Mouse (Mus musculus) hindbrain, embryonic 14.5 days (tissue): Measurements from ENCODE around the gene Gpx5. TPM values are rescaled to one million over a fixed set of nuclear protein-coding genes. Genes with fewer than 3 reads are reported as not detected.

Experiments used
- ATAC-seq: fragments of 200-750 bp; cut with Nextera tagmentation; 2 replicates; pipeline ENCODE4 v1.8.0; 2017; ENCODE audit warnings: moderate number of reproducible peaks, mild to moderate bottlenecking, moderate TSS enrichment, moderate library complexity; ENCODE audit not compliant: low FRiP score
- DNase-seq: peaks from one replicate; pipeline ENCODE4 v3.0.0-alpha.2; 2015; ENCODE audit warnings: low spot score
- H3K27ac ChIP-seq: fragments of 300-500 bp; sonication (generic); 2 replicates; pipeline ENCODE4 v1.5.1; 2014; ENCODE audit warnings: mild to moderate bottlenecking, moderate library complexity
- H3K27me3 ChIP-seq: fragments of 300-500 bp; sonication (generic); 2 replicates; pipeline ENCODE4 v1.6.1; 2014; ENCODE audit warnings: mild to moderate bottlenecking, low read length, mixed read lengths; ENCODE audit not compliant: control insufficient read depth, insufficient read depth
- H3K36me3 ChIP-seq: fragments of 300-500 bp; sonication (generic); replicated peaks from 2 replicates; pipeline ENCODE4 v1.6.1; 2014; ENCODE audit not compliant: control insufficient read depth, insufficient read depth
- H3K4me1 ChIP-seq: fragments of 300-500 bp; sonication (generic); replicated peaks from 2 replicates; pipeline ENCODE4 v1.6.1; 2014; ENCODE audit warnings: antibody characterized with exemption, low read length, mixed read lengths; ENCODE audit not compliant: control insufficient read depth, insufficient read depth
- H3K4me2 ChIP-seq: fragments of 300-500 bp; sonication (generic); replicated peaks from 2 replicates; pipeline ENCODE4 v1.6.1; 2014; ENCODE audit warnings: mild to moderate bottlenecking, moderate library complexity
- H3K4me3 ChIP-seq: fragments of 300-500 bp; sonication (generic); replicated peaks from 2 replicates; pipeline ENCODE4 v1.5.1; 2014; ENCODE audit warnings: mild to moderate bottlenecking, low read length
- H3K9ac ChIP-seq: fragments of 300-500 bp; sonication (generic); 2 replicates; pipeline ENCODE4 v1.6.1; 2014
- H3K9me3 ChIP-seq: fragments of 300-500 bp; sonication (generic); 2 replicates; pipeline ENCODE4 v1.6.1; 2016; ENCODE audit warnings: low read length; ENCODE audit not compliant: control insufficient read depth
- WGBS: fragments of 180-500 bp; shearing (Covaris S2); extraction: QIAGEN DNeasy Blood & Tissue Kit; methylation state at CpG from one replicate; pipeline ENCODE4 v1.1.7; 2014; 5-methylcytosine and 5-hydroxymethylcytosine counted together
- polyA plus RNA-seq: library from polyadenylated mRNA; unstranded; fragments of >200 nt; fragmentation: Nextera tagmentation; extraction: Ambion mirVana; gene quantifications from 2 replicates; pipeline ENCODE4 v1.2.1, GENCODE M21; 2014

The Gpx5 gene
- polyA plus RNA-seq, 1 experiment from 2014 or later = not detected

DNA sequence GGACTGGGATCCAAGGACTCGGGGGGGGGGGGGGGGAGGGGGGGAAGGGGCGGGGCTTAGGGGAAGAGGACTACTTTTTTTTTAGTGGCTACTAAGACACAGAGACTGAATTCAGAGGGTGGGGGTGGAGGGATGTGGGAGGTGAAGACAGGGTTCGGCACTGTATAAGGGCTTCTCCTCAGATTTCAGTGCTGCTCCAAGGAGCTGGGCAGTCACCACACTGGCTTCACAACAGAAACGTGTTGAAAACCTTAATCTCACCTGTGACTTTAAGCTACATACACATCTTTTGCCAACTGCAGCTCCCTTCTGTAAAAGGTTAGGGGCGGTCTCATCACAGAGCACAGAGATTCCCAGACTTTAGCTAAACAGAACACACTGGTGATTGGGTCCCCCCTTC, 20.3 kb upstream of the Gpx5 start:
- no peaks in the 10 kb centered on the region for H3K27me3 ChIP-seq
- no peak overlapping the region for H3K9ac ChIP-seq
- H3K4me2 ChIP-seq = no peak overlapping the region
- DNase-seq (no peak), ATAC-seq (no peak)
- no peak overlapping the region for H3K27ac ChIP-seq
- no peaks in the 10 kb centered on the region for H3K4me1 ChIP-seq
- 54% methylated on average over 3 of the region's 5 CpGs for WGBS
- H3K9me3 ChIP-seq = no peaks in the 10 kb centered on the region
- H3K4me3 ChIP-seq = no peak overlapping the region
- H3K36me3 ChIP-seq = no peaks in the 10 kb centered on the region

- no peaks in the 10 kb centered on the region for H3K9me3 ChIP-seq
- no peaks in the 10 kb centered on the region for H3K27me3 ChIP-seq
- no peak within 1 kb of the TSS for H3K4me2 ChIP-seq
- WGBS = 22% methylated on average over 3 of the region's 3 CpGs
- H3K4me3 ChIP-seq = no peak within 1 kb of the TSS
- no peak within 1 kb of the TSS for H3K27ac ChIP-seq
- ATAC-seq (no peak), DNase-seq (no peak)
- H3K4me1 ChIP-seq = no peaks in the 10 kb centered on the region
- no peak within 1 kb of the TSS for H3K9ac ChIP-seq
- H3K36me3 ChIP-seq = no peaks in the 10 kb centered on the region
Observed at GRCm38 (mm10) chr13:21311926-21312325, 19.4 kb upstream of the Gpx5 start, which contains the start of gene Gpx6. Gpx6 (plus strand) TSS chr13:21312125.

DNA sequence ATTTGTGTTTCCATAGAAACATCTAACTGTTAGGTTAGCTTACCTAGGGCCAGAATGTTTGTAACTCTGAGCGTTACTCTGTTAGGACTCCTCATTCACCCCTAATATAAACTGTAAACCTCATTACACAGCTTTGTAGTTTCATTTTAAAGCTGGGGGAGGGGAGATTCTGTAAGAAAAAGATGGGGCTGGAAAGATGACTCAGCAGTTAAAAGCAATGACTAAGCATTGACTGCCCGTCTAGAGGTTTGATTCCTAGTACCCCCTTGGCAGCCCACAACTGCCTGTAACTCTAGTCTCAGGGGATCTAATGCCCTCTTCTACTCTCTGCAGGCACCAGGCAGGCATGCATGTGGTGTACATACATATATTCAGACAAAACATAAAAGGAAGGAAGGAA, 17.3 kb upstream of the Gpx5 start:
- WGBS = 72% methylated on average over 2 of the region's 2 CpGs
- Histone ChIP-seq H3K9ac (no peak overlapping the region), H3K9me3 (no peaks in the 10 kb centered on the region), H3K4me1 (no peaks in the 10 kb centered on the region), H3K27ac (no peak overlapping the region), H3K27me3 (no peaks in the 10 kb centered on the region), H3K36me3 (no peaks in the 10 kb centered on the region), H3K4me2 (no peak overlapping the region), H3K4me3 (no peak overlapping the region)
- DNase-seq = no peak
- ATAC-seq = no peak

GRCm38 (mm10) chr13:21304483-21305066, 12.0 kb upstream of the Gpx5 start:
- H3K9ac ChIP-seq = no peak overlapping the region
- DNase-seq = no peak

GRCm38 (mm10) chr13:21298557-21298956, 6.0 kb upstream of the Gpx5 start:
- ATAC-seq = no peak
- Histone ChIP-seq H3K27ac (no peak overlapping the region), H3K36me3 (no peaks in the 10 kb centered on the region), H3K4me2 (no peak overlapping the region), H3K27me3 (no peaks in the 10 kb centered on the region), H3K9me3 (no peaks in the 10 kb centered on the region), H3K4me1 (no peaks in the 10 kb centered on the region), H3K9ac (no peak overlapping the region), H3K4me3 (no peak overlapping the region)
- WGBS = 63% methylated on average over 3 of the region's 3 CpGs
- DNase-seq = no peak

More at GRCm38 (mm10) chr13:21304483-21305066, 12.0 kb upstream of the Gpx5 start:
- Histone ChIP-seq H3K4me3 (no peak overlapping the region), H3K36me3 (no peaks in the 10 kb centered on the region), H3K27me3 (no peaks in the 10 kb centered on the region), H3K4me2 (no peak overlapping the region), H3K4me1 (no peaks in the 10 kb centered on the region), H3K9me3 (no peaks in the 10 kb centered on the region), H3K27ac (no peak overlapping the region)
- ATAC-seq = no peak
- WGBS = 85% methylated on average over 3 of the region's 3 CpGs

GRCm38 (mm10) chr13:21279559-21279958, 13.0 kb downstream of the Gpx5 start:
- H3K9ac ChIP-seq = peak overlapping the region; percentile 55
- DNase-seq (peak; percentile 99), ATAC-seq (peak; percentile 82)
- H3K4me1 ChIP-seq = peaks cover 15% of the 10 kb centered on the region
- no peaks in the 10 kb centered on the region for H3K36me3 ChIP-seq
- H3K27me3 ChIP-seq = peaks cover 5% of the 10 kb centered on the region; the same call in 1 of the 2 replicates
- no peak overlapping the region for H3K27ac ChIP-seq
- peak overlapping the region; percentile 83 for H3K4me2 ChIP-seq
- 1% methylated on average over 13 of the region's 13 CpGs for WGBS
- H3K4me3 ChIP-seq = peak overlapping the region; percentile 55
- H3K9me3 ChIP-seq = no peaks in the 10 kb centered on the region

GRCm38 (mm10) chr13:21279076-21279475, 13.5 kb downstream of the Gpx5 start:
- no peaks in the 10 kb centered on the region for H3K9me3 ChIP-seq
- peaks cover 15% of the 10 kb centered on the region for H3K4me1 ChIP-seq
- ATAC-seq = no peak; the same call in 1 of the 2 replicates
- H3K27me3 ChIP-seq = peaks cover 5% of the 10 kb centered on the region; the same call in 1 of the 2 replicates
- 6% methylated on average over 8 of the region's 8 CpGs for WGBS
- H3K4me2 ChIP-seq = peak overlapping the region; percentile 83
- H3K27ac ChIP-seq = no peak overlapping the region
- DNase-seq = no peak
- H3K9ac ChIP-seq = peak overlapping the region; percentile 55
- peak overlapping the region; percentile 55 for H3K4me3 ChIP-seq
- H3K36me3 ChIP-seq = no peaks in the 10 kb centered on the region

- H3K4me3 ChIP-seq = peak overlapping the region; percentile 66
- ATAC-seq (no peak), DNase-seq (no peak)
- peaks cover 10% of the 10 kb centered on the region; the same call in 1 of the 2 replicates for H3K27me3 ChIP-seq
- H3K4me1 ChIP-seq = peaks cover 15% of the 10 kb centered on the region
- H3K4me2 ChIP-seq = peak overlapping the region; percentile 82
- no peaks in the 10 kb centered on the region for H3K9me3 ChIP-seq
- 0% methylated on average over 9 of the region's 9 CpGs for whole genome bisulfite sequencing
- peak overlapping the region; percentile 68 for H3K9ac ChIP-seq
- H3K27ac ChIP-seq = no peak overlapping the region
- no peaks in the 10 kb centered on the region for H3K36me3 ChIP-seq
Observed at GRCm38 (mm10) chr13:21276551-21276950, 16.0 kb downstream of the Gpx5 start.

- H3K4me1 ChIP-seq = peaks cover 15% of the 10 kb centered on the region
- WGBS = under 1% methylated on average over 25 of the region's 25 CpGs
- peaks cover 10% of the 10 kb centered on the region; the same call in 1 of the 2 replicates for H3K27me3 ChIP-seq
- peak overlapping the region; percentile 66 for H3K4me3 ChIP-seq
- no peaks in the 10 kb centered on the region for H3K9me3 ChIP-seq
- peak overlapping the region; percentile 68 for H3K9ac ChIP-seq
- H3K36me3 ChIP-seq = no peaks in the 10 kb centered on the region
- peak overlapping the region; percentile 82 for H3K4me2 ChIP-seq
- no peak overlapping the region for H3K27ac ChIP-seq
- ATAC-seq (peak; percentile 86), DNase-seq (peak; percentile 95)
Observed at GRCm38 (mm10) chr13:21275815-21276550, 16.5 kb downstream of the Gpx5 start.
